Mouse (Mus musculus): ENCODE data around the gene Mov10l1.

Mov10l1 gene

GRCm38 (mm10) chr15:88982534-88983079, at the start of gene Mov10l1:
Gene Mov10l1, plus strand, starts transcription at chr15:88982909.
- no peak for DNase-seq

GRCm38 (mm10) chr15:88934141-88934540, 48.6 kb upstream of the Mov10l1 start:
- DNase-seq = no peak

GRCm38 (mm10) chr15:88936619-88937290, 46.0 kb upstream of the Mov10l1 start:
- DNase-seq = no peak

GRCm38 (mm10) chr15:88937291-88937650, 45.4 kb upstream of the Mov10l1 start:
- no peak for DNase-seq

- no peak for DNase-seq
Observed at GRCm38 (mm10) chr15:88942783-88943182, 39.9 kb upstream of the Mov10l1 start.

GRCm38 (mm10) chr15:88943896-88944551, 38.7 kb upstream of the Mov10l1 start:
- DNase-seq = no peak

GRCm38 (mm10) chr15:88946851-88947250, 35.9 kb upstream of the Mov10l1 start:
- peak; percentile 53 for DNase-seq

GRCm38 (mm10) chr15:88951246-88951645, 31.5 kb upstream of the Mov10l1 start:
- DNase-seq = no peak

GRCm38 (mm10) chr15:88954368-88955072, 28.2 kb upstream of the Mov10l1 start, which contains the start of gene Ttll8:
Gene Ttll8, minus strand, starts transcription at chr15:88954418.
- DNase-seq = peak; percentile 7

- no peak for DNase-seq
Observed at GRCm38 (mm10) chr15:88955342-88955741, 27.4 kb upstream of the Mov10l1 start.

- no peak for DNase-seq
Observed at GRCm38 (mm10) chr15:88957522-88957921, 25.2 kb upstream of the Mov10l1 start.

- DNase-seq = no peak
Observed at GRCm38 (mm10) chr15:88964070-88964578, 18.6 kb upstream of the Mov10l1 start.

- DNase-seq = no peak
Observed at GRCm38 (mm10) chr15:88972300-88972699, 10.4 kb upstream of the Mov10l1 start.

GRCm38 (mm10) chr15:88978281-88979137, 4.2 kb upstream of the Mov10l1 start, which contains the start of gene Mlc1:
Gene Mlc1, minus strand, starts transcription at chr15:88979007.
- no peak for DNase-seq

- DNase-seq = no peak
Observed at GRCm38 (mm10) chr15:88979138-88979446, 3.6 kb upstream of the Mov10l1 start.

- peak; percentile 3 for DNase-seq
Observed at GRCm38 (mm10) chr15:88989236-88989635, 6.5 kb downstream of the Mov10l1 start.

GRCm38 (mm10) chr15:88998636-88999035, 15.9 kb downstream of the Mov10l1 start:
- no peak for DNase-seq

GRCm38 (mm10) chr15:88999124-88999523, 16.4 kb downstream of the Mov10l1 start:
- DNase-seq = no peak

GRCm38 (mm10) chr15:89000367-89000766, 17.7 kb downstream of the Mov10l1 start:
- no peak for DNase-seq

- DNase-seq = no peak
Observed at GRCm38 (mm10) chr15:89001245-89001644, 18.5 kb downstream of the Mov10l1 start.

- DNase-seq = no peak
Observed at GRCm38 (mm10) chr15:89007002-89007401, 24.3 kb downstream of the Mov10l1 start.

- DNase-seq = no peak
Observed at GRCm38 (mm10) chr15:89007781-89008180, 25.1 kb downstream of the Mov10l1 start.
